Mouse (Mus musculus) neutrophil, adult 65 days (primary cell): Measurements from ENCODE around the gene 1700013H16Rik. TPM values are rescaled to one million over a fixed set of nuclear protein-coding genes. Genes with fewer than 3 reads are reported as not detected.

ENCODE experiments used
- total RNA-seq: library from RNA; stranded (reverse); gene quantifications from 2 replicates; pipeline ENCODE4 v1.2.4, GENCODE M21; 2023

Gene 1700013H16Rik
- not detected in 2 replicates for total RNA-seq

GRCm38 (mm10) chrX:53757736-53758135 lies at the start of gene 1700013H16Rik:
1700013H16Rik (minus strand) TSS chrX:53757831.

DNA sequence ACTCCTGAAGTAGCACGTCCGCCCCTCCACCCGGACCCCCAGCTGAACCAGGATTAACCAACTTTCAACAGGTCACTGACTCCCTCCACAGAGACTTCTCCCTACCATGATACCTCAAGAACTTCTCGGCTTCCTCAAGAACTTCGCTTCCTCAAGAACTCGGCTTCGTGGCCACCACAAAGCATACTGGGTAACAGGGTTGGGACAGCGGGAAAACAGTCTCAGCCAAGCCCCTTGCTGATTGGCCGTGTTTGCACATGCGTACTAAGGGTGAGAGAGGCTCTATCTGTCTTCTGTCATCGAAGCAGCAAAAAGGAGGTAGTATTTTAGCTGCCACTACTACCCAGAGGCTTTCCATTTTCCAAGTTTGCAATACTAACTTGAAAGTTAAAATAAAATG lies 39.9 kb upstream of the 1700013H16Rik start, which contains the start of gene Xlr:
Gene Xlr, minus strand, starts transcription at position 188 of the 400 bp plus-strand sequence.

GRCm38 (mm10) chrX:53776276-53776675 lies 18.6 kb upstream of the 1700013H16Rik start, which contains the start of gene Zfp36l3:
Zfp36l3 (minus strand) TSS chrX:53776394.

GRCm38 (mm10) chrX:53724596-53724995 lies 33.0 kb downstream of the 1700013H16Rik start, which contains the start of gene 4930502E18Rik:
4930502E18Rik (plus strand) TSS chrX:53724826.

Other genes with a start within 250 kb of the 1700013H16Rik start
- not detected in 2 replicates for gene Rtl8c, start 149.8 kb downstream of the 1700013H16Rik start, total RNA-seq
- gene Gm14597, start 148.9 kb downstream of the 1700013H16Rik start, total RNA-seq, result not detected in 2 replicates
- gene Rtl8a, start 114.1 kb downstream of the 1700013H16Rik start, total RNA-seq, result 7.7 and 8.3 TPM in 2 replicates
- gene Rtl8b, start 87.4 kb downstream of the 1700013H16Rik start, total RNA-seq, result 4.6 and 5.8 TPM in 2 replicates
- not detected in 2 replicates for gene 4930502E18Rik, start 33.0 kb downstream of the 1700013H16Rik start, total RNA-seq
- not detected in 2 replicates for gene Zfp36l3, start 18.6 kb upstream of the 1700013H16Rik start, total RNA-seq
- 1.0 TPM in 1 of 2 replicates, not detected in the other for gene Xlr, start 39.9 kb upstream of the 1700013H16Rik start, total RNA-seq